In the genomic region with DNA sequence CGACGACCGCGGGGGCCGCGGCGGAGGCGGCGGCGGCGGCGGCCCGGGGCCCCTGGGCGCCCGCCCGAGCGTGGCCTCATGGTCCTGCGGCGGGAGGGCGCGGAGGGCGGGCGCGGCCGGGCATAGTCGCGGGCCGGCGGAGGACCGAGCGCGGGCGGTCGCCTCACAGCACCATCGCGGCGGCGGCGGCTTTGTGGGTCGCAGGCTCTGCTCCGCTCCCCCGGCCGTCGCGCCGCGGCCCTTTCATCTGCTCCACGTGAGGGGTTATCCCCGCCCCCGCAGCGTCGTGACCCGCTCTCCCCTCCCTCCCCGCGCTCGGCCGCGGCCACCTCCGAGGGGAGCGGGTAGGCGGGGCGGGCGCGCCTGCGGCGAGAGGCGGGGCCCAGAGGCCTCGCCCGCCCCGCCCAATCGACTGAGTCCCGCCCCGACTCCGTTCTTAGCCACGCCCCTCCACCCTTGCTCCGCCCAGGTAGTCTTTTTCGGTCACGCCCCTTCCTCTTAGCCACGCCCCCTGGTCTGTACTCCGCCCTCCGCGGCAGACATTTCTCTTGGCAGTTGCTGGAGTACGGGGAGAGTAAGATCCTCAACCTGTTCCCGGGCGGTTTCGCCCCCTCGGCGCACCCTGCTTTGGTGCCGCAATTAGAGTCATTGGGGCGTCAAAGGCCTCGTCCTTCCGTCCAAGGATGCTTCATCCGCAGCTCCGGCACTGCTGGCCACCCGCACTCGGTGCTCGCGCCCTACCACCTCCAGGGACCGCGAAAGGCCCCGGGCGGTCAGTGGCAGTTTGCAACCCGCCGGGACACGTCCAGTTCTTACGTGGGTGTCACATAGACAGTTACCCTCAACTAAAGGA, we compare ENCODE assay signal across 7 mouse cellular contexts. TPM values are rescaled to one million over a fixed set of nuclear protein-coding genes. Genes with fewer than 3 reads are reported as not detected.
A peak's percentile ranks its signal among the peaks of the same experiment; 100 is the strongest.
DNase-seq lines count a peak whose midpoint lies in the region; ATAC-seq lines count a peak whose summit lies in the region.

A gene (minus strand): TSS at position 249 of the 853 bp plus-strand sequence.

- peak within 1 kb of the TSS; percentile 85 for H3K9ac ChIP-seq in intestine, embryonic 15.5 days

- intact Hi-C loops in left cerebral cortex, postnatal 25 days (cut with DNase I) = loop anchor here (5.0 kb wide), 1 partner anchor 123 kb away; no protein-coding TSS in a partner anchor

- ATAC-seq in intestine, embryonic 15.5 days = peak; percentile 95

- WGBS in intestine, embryonic 15.5 days = under 1% methylated on average over 78 of the region's 106 CpGs
- WGBS in midbrain, embryonic 10.5 days = under 1% methylated on average over 65 of the region's 106 CpGs

- H3K36me3 ChIP-seq in intestine, embryonic 15.5 days = no peaks in the 10 kb centered on the region
- no peaks in the 10 kb centered on the region for H3K36me3 ChIP-seq in midbrain, embryonic 10.5 days

- H3K9me3 ChIP-seq in intestine, embryonic 15.5 days = no peaks in the 10 kb centered on the region
- H3K9me3 ChIP-seq in midbrain, embryonic 10.5 days (replicated peaks) = no peaks in the 10 kb centered on the region

- peak within 1 kb of the TSS; percentile 77 for H3K27ac ChIP-seq in intestine, embryonic 15.5 days
- H3K27ac ChIP-seq in midbrain, embryonic 10.5 days (replicated peaks) = peak within 1 kb of the TSS; percentile 95

- peak within 1 kb of the TSS; percentile 88 for H3K4me3 ChIP-seq in intestine, embryonic 15.5 days (replicated peaks)
- peak within 1 kb of the TSS; percentile 90 for H3K4me3 ChIP-seq in midbrain, embryonic 10.5 days

- peaks cover 11% of the 10 kb centered on the region; the same call in 1 of the 2 replicates for H3K4me1 ChIP-seq in intestine, embryonic 15.5 days (replicated peaks)
- peaks cover 49% of the 10 kb centered on the region for H3K4me1 ChIP-seq in midbrain, embryonic 10.5 days

- H3K27me3 ChIP-seq in intestine, embryonic 15.5 days (replicated peaks) = no peaks in the 10 kb centered on the region
- peaks cover 11% of the 10 kb centered on the region for H3K27me3 ChIP-seq in midbrain, embryonic 10.5 days (ENCODE audit: low read depth, poor library complexity, severe bottlenecking)

- DNase-seq in adrenal gland, adult (ENCODE audit: inconsistent age in 2 of 2, low spot score in 1 of 2) = peak; percentile 94 to 99
- DNase-seq in embryo, embryonic 10.5 days (ENCODE audit: low spot score) = peak; percentile 97
- peak; percentile 90 for DNase-seq in gastrocnemius, postnatal 25 days
- peak; percentile 89 to 93 for DNase-seq in left cerebral cortex, postnatal 25 days (ENCODE audit: low spot score in 2 of 2)
- DNase-seq in midbrain, embryonic 10.5 days (ENCODE audit: low spot score) = peak; percentile 97
- DNase-seq in right cerebral cortex, postnatal 4 days = peak; percentile 91

- H3K4me2 ChIP-seq in intestine, embryonic 15.5 days (replicated peaks) = peak within 1 kb of the TSS; percentile 93

RNA-seq across cellular contexts. Expression of the gene that starts here (rescaled TPM):
- total RNA-seq in gastrocnemius, postnatal 25 days (2021) = 1 to 10 TPM; 5.1 to 6.1 TPM
- 9.0 and 9.6 TPM in 2 replicates for polyA plus RNA-seq in intestine, embryonic 15.5 days (2015; fragmentation: Nextera tagmentation; extraction: Ambion mirVana)
- 10 to 100 TPM; 19.6 to 20.0 TPM for total RNA-seq in left cerebral cortex, postnatal 25 days (2021)
- polyA plus RNA-seq in midbrain, embryonic 10.5 days (2016; fragmentation: Nextera tagmentation; extraction: Ambion mirVana) = 12.2 and 12.8 TPM in 2 replicates

Comparison
In these comparisons a context has a peak if more than half of its experiments do, and no peak if none do; other contexts are left out.
1. Peak in every context shown above with its lines: DNase-seq, ATAC-seq, H3K4me3 ChIP-seq and H3K27ac ChIP-seq.